ENCODE assay signal across 8 mouse cellular contexts in genomic region chr3:116904158-116904557, GRCm38 (mm10). TPM values are rescaled to one million over a fixed set of nuclear protein-coding genes. Genes with fewer than 3 reads are reported as not detected.
DNase-seq lines count a peak whose midpoint lies in the region; ATAC-seq and TF ChIP-seq lines count a peak whose summit lies in the region.

No protein-coding gene starts in this region.

- H3K9ac ChIP-seq in intestine, embryonic 14.5 days (ENCODE audit: low read length) = no peak overlapping the region
- H3K9ac ChIP-seq in intestine, embryonic 15.5 days = no peak overlapping the region
- H3K9ac ChIP-seq in forebrain, embryonic 13.5 days = no peak overlapping the region
- H3K9ac ChIP-seq in hindbrain, embryonic 12.5 days = 0 out of 2 replicates have a peak overlapping the region, but pooled peaks have one; percentile 27
- H3K9ac ChIP-seq in midbrain, embryonic 12.5 days (replicated peaks) = no peak overlapping the region
- H3K9ac ChIP-seq in stomach, postnatal 0 days (ENCODE audit: low read length) = no peak overlapping the region

- ATAC-seq in intestine, embryonic 14.5 days (replicated peaks; ENCODE audit: low FRiP score, low TSS enrichment, low read depth) = no peak
- ATAC-seq in intestine, embryonic 15.5 days = no peak
- peak; percentile 78 for ATAC-seq in forebrain, embryonic 13.5 days
- 0 out of 2 replicates have a peak, but pooled peaks have one; percentile 39 for ATAC-seq in hindbrain, embryonic 12.5 days (ENCODE audit: low FRiP score)
- ATAC-seq in midbrain, embryonic 12.5 days (ENCODE audit: low FRiP score, low read depth) = peak; percentile 57
- ATAC-seq in stomach, postnatal 0 days (ENCODE audit: low FRiP score, low TSS enrichment) = no peak

- H3K27ac ChIP-seq in intestine, embryonic 14.5 days (ENCODE audit: low read depth) = no peak overlapping the region
- H3K27ac ChIP-seq in intestine, embryonic 15.5 days = no peak overlapping the region
- no peak overlapping the region for H3K27ac ChIP-seq in forebrain, embryonic 13.5 days
- H3K27ac ChIP-seq in hindbrain, embryonic 12.5 days = no peak overlapping the region
- H3K27ac ChIP-seq in midbrain, embryonic 12.5 days (replicated peaks) = no peak overlapping the region
- no peak overlapping the region for H3K27ac ChIP-seq in stomach, postnatal 0 days (replicated peaks)

- H3K9me3 ChIP-seq in intestine, embryonic 14.5 days (ENCODE audit: control insufficient read depth, low read length) = no peaks in the 10 kb centered on the region
- no peaks in the 10 kb centered on the region for H3K9me3 ChIP-seq in intestine, embryonic 15.5 days
- no peaks in the 10 kb centered on the region for H3K9me3 ChIP-seq in forebrain, embryonic 13.5 days (replicated peaks)
- no peaks in the 10 kb centered on the region for H3K9me3 ChIP-seq in hindbrain, embryonic 12.5 days (replicated peaks)
- H3K9me3 ChIP-seq in midbrain, embryonic 12.5 days = no peaks in the 10 kb centered on the region
- no peaks in the 10 kb centered on the region for H3K9me3 ChIP-seq in stomach, postnatal 0 days (ENCODE audit: control insufficient read depth, low read length)

- no peaks in the 10 kb centered on the region for H3K27me3 ChIP-seq in intestine, embryonic 14.5 days (replicated peaks; ENCODE audit: control insufficient read depth, insufficient read depth, low read length)
- no peaks in the 10 kb centered on the region for H3K27me3 ChIP-seq in intestine, embryonic 15.5 days (replicated peaks)
- H3K27me3 ChIP-seq in forebrain, embryonic 13.5 days = no peaks in the 10 kb centered on the region
- no peaks in the 10 kb centered on the region for H3K27me3 ChIP-seq in hindbrain, embryonic 12.5 days
- H3K27me3 ChIP-seq in midbrain, embryonic 12.5 days = no peaks in the 10 kb centered on the region
- no peaks in the 10 kb centered on the region for H3K27me3 ChIP-seq in stomach, postnatal 0 days (ENCODE audit: control insufficient read depth, insufficient read depth, low read length)

- TF ChIP-seq CTCF in stomach, postnatal 0 days (IDR thresholded peaks at IDR 0.05; ENCODE audit: low read depth) = peak; percentile 89

- WGBS in intestine, embryonic 14.5 days = 23% methylated on average over 6 of the region's 6 CpGs
- 28% methylated on average over 6 of the region's 6 CpGs for WGBS in intestine, embryonic 15.5 days
- WGBS in forebrain, embryonic 13.5 days = 22% methylated on average over 6 of the region's 6 CpGs
- WGBS in hindbrain, embryonic 12.5 days = 22% methylated on average over 6 of the region's 6 CpGs
- WGBS in midbrain, embryonic 12.5 days = 20% methylated on average over 6 of the region's 6 CpGs
- 28% methylated on average over 6 of the region's 6 CpGs for WGBS in stomach, postnatal 0 days

- TF ChIP-seq EP300 in stomach, postnatal 0 days (optimal IDR thresholded peaks at IDR 0.05) = no peak

- DNase-seq in intestine, embryonic 14.5 days (ENCODE audit: low spot score) = peak; percentile 72
- peak; percentile 29 for DNase-seq in c-Kit-positive CD71-negative TER-119-negative erythroid progenitor cells, embryonic 14.5 days (ENCODE audit: low read depth)
- peak; percentile 86 to 89 for DNase-seq in left cerebral cortex, adult 18-20 months (ENCODE audit: low spot score in 2 of 2)
- peak; percentile 65 for DNase-seq in stomach, postnatal 0 days (ENCODE audit: low spot score)

- no peaks in the 10 kb centered on the region for H3K36me3 ChIP-seq in intestine, embryonic 14.5 days (ENCODE audit: control insufficient read depth, insufficient read depth, low read length)
- 0 out of 2 replicates have a peak, but pooled peaks cover 3% of the 10 kb centered on the region for H3K36me3 ChIP-seq in intestine, embryonic 15.5 days
- no peaks in the 10 kb centered on the region for H3K36me3 ChIP-seq in forebrain, embryonic 13.5 days (ENCODE audit: poor library complexity, severe bottlenecking)
- no peaks in the 10 kb centered on the region for H3K36me3 ChIP-seq in hindbrain, embryonic 12.5 days
- no peaks in the 10 kb centered on the region for H3K36me3 ChIP-seq in midbrain, embryonic 12.5 days
- H3K36me3 ChIP-seq in stomach, postnatal 0 days (ENCODE audit: control insufficient read depth, insufficient read depth, low read length) = no peaks in the 10 kb centered on the region

- no peak overlapping the region for H3K4me2 ChIP-seq in intestine, embryonic 14.5 days (ENCODE audit: low read length)
- no peak overlapping the region for H3K4me2 ChIP-seq in intestine, embryonic 15.5 days (replicated peaks)
- no peak overlapping the region for H3K4me2 ChIP-seq in forebrain, embryonic 13.5 days
- H3K4me2 ChIP-seq in hindbrain, embryonic 12.5 days (replicated peaks) = no peak overlapping the region
- H3K4me2 ChIP-seq in midbrain, embryonic 12.5 days (replicated peaks) = no peak overlapping the region
- no peak overlapping the region for H3K4me2 ChIP-seq in stomach, postnatal 0 days (replicated peaks; ENCODE audit: low read depth)

- H3K4me1 ChIP-seq in intestine, embryonic 14.5 days (replicated peaks; ENCODE audit: control insufficient read depth, insufficient read depth, low read length) = no peaks in the 10 kb centered on the region
- H3K4me1 ChIP-seq in intestine, embryonic 15.5 days (replicated peaks) = no peaks in the 10 kb centered on the region
- 0 out of 2 replicates have a peak, but pooled peaks cover 4% of the 10 kb centered on the region for H3K4me1 ChIP-seq in forebrain, embryonic 13.5 days
- H3K4me1 ChIP-seq in hindbrain, embryonic 12.5 days = no peaks in the 10 kb centered on the region
- no peaks in the 10 kb centered on the region for H3K4me1 ChIP-seq in midbrain, embryonic 12.5 days
- H3K4me1 ChIP-seq in stomach, postnatal 0 days (replicated peaks; ENCODE audit: control insufficient read depth, insufficient read depth) = no peaks in the 10 kb centered on the region

- H3K4me3 ChIP-seq in intestine, embryonic 14.5 days (ENCODE audit: low read depth, low read length) = no peak overlapping the region
- H3K4me3 ChIP-seq in intestine, embryonic 15.5 days (replicated peaks) = no peak overlapping the region
- no peak overlapping the region for H3K4me3 ChIP-seq in forebrain, embryonic 13.5 days
- no peak overlapping the region for H3K4me3 ChIP-seq in hindbrain, embryonic 12.5 days
- no peak overlapping the region for H3K4me3 ChIP-seq in midbrain, embryonic 12.5 days
- no peak overlapping the region for H3K4me3 ChIP-seq in stomach, postnatal 0 days (ENCODE audit: low read depth, low read length)

RNA-seq across cellular contexts. Expression of gene Frrs1, which starts 44.9 kb away (rescaled TPM):
- 35.1 and 36.7 TPM in 2 replicates for polyA plus RNA-seq in intestine, embryonic 14.5 days (2014; fragmentation: Nextera tagmentation; extraction: Ambion mirVana)
- 36.6 and 39.0 TPM in 2 replicates for polyA plus RNA-seq in intestine, embryonic 15.5 days (2015; fragmentation: Nextera tagmentation; extraction: Ambion mirVana)
- 3.8 and 5.3 TPM in 2 replicates for polyA plus RNA-seq in forebrain, embryonic 13.5 days (2015; fragmentation: Nextera tagmentation; extraction: Ambion mirVana)
- polyA plus RNA-seq in hindbrain, embryonic 12.5 days (2016; fragmentation: Nextera tagmentation; extraction: Ambion mirVana) = 6.0 and 10.2 TPM in 2 replicates
- total RNA-seq in left cerebral cortex, adult 18-20 months (2021) = under 1 TPM; 0.26 to 0.77 TPM
- 3.9 and 5.7 TPM in 2 replicates for polyA plus RNA-seq in midbrain, embryonic 12.5 days (2016; fragmentation: Nextera tagmentation; extraction: Ambion mirVana)
- 22.3 and 24.1 TPM in 2 replicates for polyA plus RNA-seq in stomach, postnatal 0 days (2015; fragmentation: Nextera tagmentation; extraction: Ambion mirVana)

Comparison
In these comparisons a context has a peak if more than half of its experiments do, and no peak if none do; other contexts are left out.
1. ATAC-seq: peak in forebrain, embryonic 13.5 days (single experiment), hindbrain, embryonic 12.5 days (single experiment) and midbrain, embryonic 12.5 days (single experiment); none in intestine, embryonic 14.5 days (single experiment), intestine, embryonic 15.5 days (single experiment) and stomach, postnatal 0 days (single experiment).
2. DNase-seq: peak in every context shown above with its lines; median percentile 88 in left cerebral cortex, adult 18-20 months; 72 in intestine, embryonic 14.5 days; 65 in stomach, postnatal 0 days; 29 in c-Kit-positive CD71-negative TER-119-negative erythroid progenitor cells, embryonic 14.5 days.